Mouse (Mus musculus) olfactory bulb, adult 2 months (tissue): ENCODE results near the gene Slc35b1.

Experiments
- CTCF ChIP-seq: fragments of 200-500 bp; IDR thresholded peaks from 2 replicates; pipeline ENCODE4 v1.5.1; 2012; ENCODE audit warnings: low read depth, mild to moderate bottlenecking, low read length, moderate library complexity; ENCODE audit not compliant: insufficient read depth
- POLR2A ChIP-seq: fragments of 200-500 bp; IDR thresholded peaks from 2 replicates; pipeline ENCODE4 v1.6.1; 2012; ENCODE audit warnings: mild to moderate bottlenecking, low read depth, low read length, moderate library complexity; ENCODE audit not compliant: insufficient read depth

DNA sequence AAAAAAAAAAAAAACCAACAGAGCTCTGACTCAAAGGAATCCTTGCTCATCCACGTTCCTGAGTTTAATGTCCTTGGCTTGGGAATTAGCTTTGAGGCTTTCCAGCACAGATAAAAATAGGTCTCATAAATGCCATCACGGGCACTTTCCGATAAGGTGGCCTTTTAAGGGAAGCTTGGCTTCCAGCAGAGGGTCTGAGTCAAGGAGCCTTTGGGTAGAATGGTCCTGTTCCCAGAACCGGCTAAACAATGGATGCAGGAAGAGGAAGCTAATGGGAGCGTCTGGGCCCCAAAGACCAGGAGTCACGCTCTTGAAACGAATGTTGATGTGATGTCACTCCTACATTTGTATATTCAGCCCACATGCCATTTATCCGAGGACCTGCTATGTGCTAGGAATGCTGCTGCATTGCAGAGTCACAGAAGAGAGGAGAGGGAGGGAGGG is 18.2 kb downstream of the Slc35b1 start:
- TF ChIP-seq POLR2A = no peak
- TF ChIP-seq CTCF = no peak
